Mouse (Mus musculus) CH12.LX (cell line): ENCODE results near the gene Pbdc1. TPM values are rescaled to one million over a fixed set of nuclear protein-coding genes. Genes with fewer than 3 reads are reported as not detected.

Experiments used
- polyA plus RNA-seq: library from polyadenylated mRNA; unstranded; fragments of >175 nt; gene quantifications from 2 replicates; pipeline ENCODE4 v1.2.1, GENCODE M21; 2012; ENCODE audit warnings: low read depth; ENCODE audit not compliant: insufficient read length
- total RNA-seq, 2 experiments: library from RNA; depleted of rRNA; stranded (reverse); fragments of 300-350 nt in 1 of 2; fragments of >200 nt in 1 of 2; gene quantifications; 2 replicates each; pipeline ENCODE4 v1.2.3; 2012 to 2014

The Pbdc1 gene
- total and polyA plus RNA-seq, 3 experiments = 30.9 to 59.4 (median 57.1) TPM

Other genes with a start within 250 kb of the Pbdc1 start
- not detected in 2 replicates for gene Magee2, start 222.5 kb upstream of the Pbdc1 start, total RNA-seq (2012; rRNA removed)
- not detected in 2 replicates for gene Magee2, start 222.5 kb upstream of the Pbdc1 start, total RNA-seq (2014; rRNA removed)
- not detected in 2 replicates for gene Magee2, start 222.5 kb upstream of the Pbdc1 start, polyA plus RNA-seq
- 0.98 and 1.4 TPM in 2 replicates for gene Magee1, start 40.6 kb downstream of the Pbdc1 start, total RNA-seq (2012; rRNA removed)
- 0.88 and 0.94 TPM in 2 replicates for gene Magee1, start 40.6 kb downstream of the Pbdc1 start, total RNA-seq (2014; rRNA removed)
- gene Magee1, start 40.6 kb downstream of the Pbdc1 start, polyA plus RNA-seq = 1.2 and 1.3 TPM in 2 replicates